11 mouse cellular contexts compared by ENCODE assay signal in the genomic region with DNA sequence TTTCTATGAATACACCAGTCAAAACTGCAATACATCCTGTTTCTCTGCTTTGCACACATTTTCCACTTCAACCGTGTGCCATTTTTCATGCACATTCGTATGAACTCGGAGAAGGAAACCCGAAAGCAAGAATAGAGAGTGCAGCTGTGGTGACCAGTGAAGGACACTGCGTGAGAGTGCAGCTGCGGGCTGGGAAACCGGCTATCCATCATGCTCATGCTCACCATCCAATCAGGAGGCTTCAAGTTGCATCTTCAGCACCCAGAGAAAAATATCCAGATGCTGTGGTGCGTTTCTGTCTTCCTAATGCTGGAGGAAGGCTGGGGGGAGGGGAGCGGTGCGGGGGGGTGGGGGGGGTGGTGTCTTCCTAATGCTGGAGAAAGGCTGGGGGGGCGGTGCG. TPM values are rescaled to one million over a fixed set of nuclear protein-coding genes. Genes with fewer than 3 reads are reported as not detected.
DNase-seq lines count a peak whose midpoint lies in the region; ATAC-seq and TF ChIP-seq lines count a peak whose summit lies in the region.
"Had no signal": no experiment of that assay in that cellular context is flagged by ENCODE, and none has a peak within 500 bp of the region (broad histone marks: within the 10 kb centered on the region; RNA-seq: fewer than 3 reads in every experiment).

No protein-coding gene starts in this region.

- no peak overlapping the region for H3K4me3 ChIP-seq in lung, embryonic 16.5 days (ENCODE audit: low read length)
- H3K4me3 ChIP-seq in forebrain, embryonic 16.5 days (replicated peaks; ENCODE audit: low read length): no peak overlapping the region
- H3K4me3 ChIP-seq in olfactory bulb, adult 2 months (ENCODE audit: insufficient read depth, low read depth, low read length): no peak overlapping the region

- no peak for TF ChIP-seq CTCF in olfactory bulb, adult 2 months (IDR thresholded peaks at IDR 0.05; ENCODE audit: insufficient read depth, low read depth, low read length)

- no peaks in the 10 kb centered on the region; the same call in 1 of the 2 replicates for H3K4me1 ChIP-seq in lung, embryonic 16.5 days (replicated peaks; ENCODE audit: control insufficient read depth, insufficient read depth, low read length)
- peaks cover 43% of the 10 kb centered on the region for H3K4me1 ChIP-seq in forebrain, embryonic 16.5 days (replicated peaks; ENCODE audit: control insufficient read depth, insufficient read depth, low read length)
- H3K4me1 ChIP-seq in olfactory bulb, adult 2 months (ENCODE audit: control insufficient read depth, insufficient read depth, low read length): peaks cover 30% of the 10 kb centered on the region

- no peak overlapping the region for H3K27ac ChIP-seq in lung, embryonic 16.5 days (ENCODE audit: low read length)
- H3K27ac ChIP-seq in forebrain, embryonic 16.5 days (ENCODE audit: low read length): no peak overlapping the region; the same call in 1 of the 2 replicates
- H3K27ac ChIP-seq in olfactory bulb, adult 2 months (ENCODE audit: insufficient read depth, low read depth, low read length): peak overlapping the region; percentile 98

- H3K9ac ChIP-seq in lung, embryonic 16.5 days (ENCODE audit: low read length): no peak overlapping the region
- no peak overlapping the region for H3K9ac ChIP-seq in forebrain, embryonic 16.5 days (replicated peaks; ENCODE audit: low read depth, low read length)

- no peak for DNase-seq in lung, postnatal 4 days
- DNase-seq in mesoderm, embryonic 11.5 days (ENCODE audit: low read depth, low spot score): peak; percentile 70
- no peak for DNase-seq in kidney, adult 18-20 months
- no peak for DNase-seq in right cerebral cortex, postnatal 14 days
- DNase-seq: layer of hippocampus, adult 9-11 months; thymus, postnatal 25 days had no signal

- H3K27me3 ChIP-seq in lung, embryonic 16.5 days (ENCODE audit: control insufficient read depth, insufficient read depth, low read depth, low read length): no peaks in the 10 kb centered on the region
- peaks cover 23% of the 10 kb centered on the region for H3K27me3 ChIP-seq in forebrain, embryonic 16.5 days (replicated peaks; ENCODE audit: control insufficient read depth, insufficient read depth, low read length)

- H3K9me3 ChIP-seq in lung, embryonic 16.5 days (ENCODE audit: control insufficient read depth, low read length): no peaks in the 10 kb centered on the region
- no peaks in the 10 kb centered on the region for H3K9me3 ChIP-seq in forebrain, embryonic 16.5 days (ENCODE audit: control insufficient read depth, low read length)

- H3K4me2 ChIP-seq in lung, embryonic 16.5 days (ENCODE audit: low read depth, low read length): peak overlapping the region; percentile 13; the same call in 1 of the 2 replicates
- peak overlapping the region; percentile 34 for H3K4me2 ChIP-seq in forebrain, embryonic 16.5 days (ENCODE audit: low read length)

- TF ChIP-seq POLR2A in olfactory bulb, adult 2 months (IDR thresholded peaks at IDR 0.05; ENCODE audit: insufficient read depth, low read depth, low read length): no peak

- 20% methylated on average over 12 of the region's 12 CpGs for WGBS in lung, embryonic 16.5 days
- 25% methylated on average over 10 of the region's 12 CpGs for WGBS in forebrain, embryonic 16.5 days
- WGBS in olfactory bulb, adult 2 months: 21% methylated on average over 12 of the region's 12 CpGs

- ATAC-seq in lung, embryonic 16.5 days (ENCODE audit: low read depth): no peak
- ATAC-seq in forebrain, embryonic 16.5 days: no peak
- no peak for ATAC-seq in erythroblast, adult 5-6 weeks (replicated peaks; ENCODE audit: low FRiP score, poor library complexity, severe bottlenecking)
- ATAC-seq: CD4-positive, CD25-positive, alpha-beta regulatory T cell, adult 4 months had no signal

- H3K36me3 ChIP-seq in lung, embryonic 16.5 days (ENCODE audit: control insufficient read depth, insufficient read depth, low read length): no peaks in the 10 kb centered on the region
- H3K36me3 ChIP-seq in forebrain, embryonic 16.5 days (ENCODE audit: control insufficient read depth, insufficient read depth): no peaks in the 10 kb centered on the region

RNA-seq across cellular contexts. Expression of a gene that starts 3.5 kb away (rescaled TPM):
- 47.2 and 54.6 TPM in 2 replicates for polyA plus RNA-seq in lung, embryonic 16.5 days (2015; fragmentation: Nextera tagmentation; extraction: Ambion mirVana)
- polyA plus RNA-seq in forebrain, embryonic 16.5 days (2015; fragmentation: Nextera tagmentation; extraction: Ambion mirVana): 9.0 and 9.6 TPM in 2 replicates
- not detected in 2 replicates for polyA plus RNA-seq in olfactory bulb, adult 2 months (2012; ENCODE audit: insufficient read depth, insufficient read length, low replicate concordance, missing spikeins)
- 8.4 and 13.4 TPM in 2 replicates for total RNA-seq in erythroblast, adult 5-6 weeks (2015; ENCODE audit: low replicate concordance)
- 19.7 and 38.7 TPM in 2 replicates for total RNA-seq in erythroblast, adult 5-6 weeks (2017; ENCODE audit: low replicate concordance)
